Mouse (Mus musculus) lung, adult 10 weeks (tissue): ENCODE data around the gene Foxred2. TPM values are rescaled to one million over a fixed set of nuclear protein-coding genes. Genes with fewer than 3 reads are reported as not detected.

ENCODE experiments used
- polyA plus RNA-seq: library from polyadenylated mRNA; stranded (reverse); fragments of 350-450 nt; fragmentation: Illumina TruSeq; extraction: RNeasy Lipid Tissue Mini Kit (QIAGEN cat#74804); gene quantifications from one replicate; pipeline ENCODE4 v1.2.3, GENCODE M21; 2014; ENCODE audit warnings: low read depth, low replicate concordance; ENCODE audit not compliant: insufficient read depth

Foxred2 gene
- 0.83 TPM for polyA plus RNA-seq

GRCm38 (mm10) chr15:77956404-77956901 lies at the start of gene Foxred2:
Gene Foxred2, minus strand, starts transcription at chr15:77956722.

DNA sequence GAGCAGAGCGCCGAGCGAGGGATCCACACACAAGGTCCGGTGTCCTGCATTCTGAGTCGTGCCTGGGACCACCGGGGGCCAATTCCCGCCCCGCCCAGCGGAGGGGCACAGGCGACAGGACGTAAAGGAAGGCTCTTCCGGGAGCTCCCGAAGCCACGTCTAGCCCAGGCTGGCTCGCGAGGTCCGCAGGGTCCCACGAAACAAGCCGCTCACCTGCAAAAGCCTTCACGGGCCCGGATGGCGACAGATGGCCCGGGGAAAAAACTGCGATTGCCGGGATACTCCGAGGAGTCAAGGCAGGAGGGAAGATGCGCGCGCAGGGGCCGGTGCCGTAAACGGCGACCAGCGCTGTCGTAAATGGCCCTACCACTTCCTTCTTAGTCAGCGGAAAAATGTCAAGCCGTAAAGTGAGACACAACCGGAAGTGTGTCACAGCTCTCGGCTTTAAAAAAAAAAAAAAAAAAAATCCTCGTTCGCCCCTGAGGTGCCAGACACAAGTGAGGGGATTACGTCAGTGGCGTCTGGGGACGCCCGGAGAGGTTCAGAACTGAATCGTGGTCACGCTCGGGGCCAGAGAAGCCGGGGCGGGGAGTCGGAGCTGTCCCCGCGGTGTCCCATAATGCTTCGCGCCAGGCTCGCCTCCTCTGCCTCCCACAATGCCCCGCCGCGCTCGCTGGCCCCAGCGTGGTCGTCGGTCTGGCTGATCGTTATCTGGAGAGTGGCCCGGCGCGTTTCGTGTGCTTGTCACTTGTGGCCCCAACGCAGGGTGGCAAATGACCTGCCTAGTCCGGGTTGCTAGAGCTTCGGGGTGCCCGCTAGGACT lies 14.2 kb upstream of the Foxred2 start, which contains the start of gene Eif3d:
Gene Eif3d (minus strand): TSS at position 344 of the 823 bp plus-strand sequence.

DNA sequence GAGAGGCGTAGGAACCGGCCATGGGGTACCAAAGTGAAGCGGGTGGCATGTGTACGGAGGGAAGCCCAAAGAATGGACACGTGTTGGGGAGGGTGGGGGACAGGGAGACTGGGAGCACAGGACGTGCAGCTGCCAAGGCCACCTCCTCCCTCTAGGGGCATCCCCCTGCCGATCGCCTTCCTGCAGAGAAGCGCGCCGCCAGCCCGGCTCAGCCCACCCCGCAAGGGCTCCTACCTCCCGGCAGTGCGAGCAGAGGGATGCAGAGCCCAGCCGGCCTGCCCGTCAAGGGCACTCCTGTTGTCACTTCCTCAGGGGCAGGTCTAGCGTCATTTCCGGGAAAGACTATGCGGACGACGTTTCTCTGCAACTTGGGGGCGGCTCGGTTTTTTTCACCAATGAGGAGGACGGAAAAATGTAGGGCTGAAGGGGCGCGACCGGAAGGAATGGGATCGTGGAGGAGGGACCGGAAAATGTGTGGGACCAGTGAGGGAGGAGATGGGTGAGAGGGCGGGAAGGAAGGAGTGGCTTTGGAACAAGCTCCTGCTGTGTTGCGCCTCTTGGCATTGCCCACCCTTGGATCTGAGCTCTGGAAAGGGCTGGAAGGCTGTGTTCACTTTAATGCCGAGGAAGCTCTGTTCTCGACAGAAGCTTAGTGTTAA lies 27.7 kb downstream of the Foxred2 start, which contains the start of gene Txn2:
Gene Txn2 (minus strand): TSS at position 334 of the 659 bp plus-strand sequence.

Other genes starting within 250 kb of the Foxred2 start
- 3.7 TPM for gene Apol9b, start 227.7 kb downstream of the Foxred2 start, polyA plus RNA-seq
- not detected for gene Apol8, start 199.7 kb downstream of the Foxred2 start, polyA plus RNA-seq
- 64.4 TPM for gene Myh9, start 114.5 kb downstream of the Foxred2 start, polyA plus RNA-seq
- 133 TPM for gene Txn2, start 27.7 kb downstream of the Foxred2 start, polyA plus RNA-seq
- gene Eif3d, start 14.1 kb upstream of the Foxred2 start, polyA plus RNA-seq: 70.7 TPM
- gene Cacng2, start 163.3 kb upstream of the Foxred2 start, polyA plus RNA-seq: not detected
- 30.8 TPM for gene Ift27, start 217.4 kb upstream of the Foxred2 start, polyA plus RNA-seq
- gene Pvalb, start 249.7 kb upstream of the Foxred2 start, polyA plus RNA-seq: not detected